Mouse (Mus musculus): ENCODE measurements at regions not wholly inside any gene's neighbourhood (a gene's known extent, or its start where the extent isn't known, plus 50 kb on each side); places are given as distances from the start of the nearest gene placed in this dataset.

- Histone ChIP-seq H3K9ac (replicated peaks; ENCODE audit: low read length, poor library complexity, severe bottlenecking) (no peak overlapping the region), H3K36me3 (ENCODE audit: insufficient read depth, low read length) (no peaks in the 10 kb centered on the region), H3K9me3 (ENCODE audit: low read length) (no peaks in the 10 kb centered on the region), H3K4me1 (ENCODE audit: insufficient read depth, low read length) (no peaks in the 10 kb centered on the region), H3K27ac (ENCODE audit: low read depth, low read length) (no peak overlapping the region), H3K27me3 (ENCODE audit: insufficient read depth, low read length) (no peaks in the 10 kb centered on the region), H3K4me3 (ENCODE audit: low read depth, low read length) (no peak overlapping the region), H3K4me2 (ENCODE audit: low read depth, low read length, poor library complexity, severe bottlenecking) (no peak overlapping the region)
- DNase-seq (ENCODE audit: low spot score): peak; percentile 17
- no peak for TF ChIP-seq CTCF (IDR thresholded peaks at IDR 0.05)
- ATAC-seq (ENCODE audit: low FRiP score): no peak
These were observed 1359.2 kb downstream of the Defb40 start for GRCm38 (mm10) chr8:17618846-17619245.

GRCm38 (mm10) chr8:17618147-17618546 is 1359.9 kb downstream of the Defb40 start:
- Histone ChIP-seq H3K4me2 (ENCODE audit: low read depth, low read length, poor library complexity, severe bottlenecking) (no peak overlapping the region), H3K27me3 (ENCODE audit: insufficient read depth, low read length) (no peaks in the 10 kb centered on the region), H3K27ac (ENCODE audit: low read depth, low read length) (no peak overlapping the region), H3K9ac (replicated peaks; ENCODE audit: low read length, poor library complexity, severe bottlenecking) (no peak overlapping the region), H3K36me3 (ENCODE audit: insufficient read depth, low read length) (no peaks in the 10 kb centered on the region), H3K4me3 (ENCODE audit: low read depth, low read length) (no peak overlapping the region), H3K4me1 (ENCODE audit: insufficient read depth, low read length) (no peaks in the 10 kb centered on the region), H3K9me3 (ENCODE audit: low read length) (no peaks in the 10 kb centered on the region)
- DNase-seq (ENCODE audit: low spot score): peak; percentile 9
- TF ChIP-seq CTCF (IDR thresholded peaks at IDR 0.05): no peak
- ATAC-seq (ENCODE audit: low FRiP score): no peak

DNA sequence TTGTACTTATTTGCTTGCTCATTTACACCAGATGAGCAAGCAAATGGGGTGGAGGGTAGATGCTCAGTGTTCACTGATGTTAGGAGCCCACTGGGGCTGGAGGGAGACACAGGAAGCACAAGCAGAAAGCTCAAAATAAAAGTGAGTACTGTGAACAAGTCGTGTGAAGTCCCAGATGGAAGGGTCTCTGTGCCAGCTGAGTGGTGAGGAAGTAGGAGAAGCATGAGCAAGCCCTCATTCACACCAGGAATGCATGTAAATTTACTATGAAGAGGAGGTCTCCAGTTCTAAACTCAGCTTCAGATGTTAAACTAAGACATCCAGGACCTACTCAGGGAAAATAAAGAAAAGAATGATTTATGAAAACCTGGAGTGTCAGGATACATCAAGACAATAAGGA is 1375.2 kb downstream of the Defb40 start:
- ATAC-seq (ENCODE audit: low FRiP score) (no peak), DNase-seq (ENCODE audit: low spot score) (no peak)
- H3K4me3 ChIP-seq (ENCODE audit: low read depth, low read length): no peak overlapping the region
- no peaks in the 10 kb centered on the region for H3K9me3 ChIP-seq (ENCODE audit: low read length)
- H3K4me2 ChIP-seq (ENCODE audit: low read depth, low read length, poor library complexity, severe bottlenecking): no peak overlapping the region
- TF ChIP-seq CTCF (IDR thresholded peaks at IDR 0.05): no peak
- no peak overlapping the region for H3K9ac ChIP-seq (replicated peaks; ENCODE audit: low read length, poor library complexity, severe bottlenecking)
- 49% methylated on average over 1 of the region's 1 CpGs for WGBS
- no peaks in the 10 kb centered on the region for H3K4me1 ChIP-seq (ENCODE audit: insufficient read depth, low read length)
- H3K27me3 ChIP-seq (ENCODE audit: insufficient read depth, low read length): no peaks in the 10 kb centered on the region
- H3K27ac ChIP-seq (ENCODE audit: low read depth, low read length): no peak overlapping the region
- H3K36me3 ChIP-seq (ENCODE audit: insufficient read depth, low read length): no peaks in the 10 kb centered on the region

DNA sequence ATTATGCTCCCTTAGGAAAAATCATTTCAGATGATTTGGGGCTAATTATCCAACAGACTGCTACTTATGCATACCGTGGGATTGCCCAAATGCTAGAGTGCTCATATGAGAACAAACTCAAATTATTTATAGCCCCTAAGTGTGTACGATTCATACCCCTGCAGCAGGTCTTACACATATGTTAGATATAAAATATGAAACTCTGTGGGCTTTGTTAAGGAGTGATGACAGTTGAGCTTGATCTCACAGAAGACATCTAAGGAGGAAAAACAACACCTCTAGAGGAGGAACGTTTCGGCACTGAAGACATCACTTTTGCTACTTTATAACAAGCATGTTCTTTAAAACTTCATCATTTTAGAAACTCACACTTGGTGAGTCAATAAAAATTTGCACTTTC is 1379.3 kb downstream of the Defb40 start:
- no peak overlapping the region for H3K9ac ChIP-seq (replicated peaks; ENCODE audit: low read length, poor library complexity, severe bottlenecking)
- no peak overlapping the region for H3K4me3 ChIP-seq (ENCODE audit: low read depth, low read length)
- H3K4me1 ChIP-seq (ENCODE audit: insufficient read depth, low read length): no peaks in the 10 kb centered on the region
- ATAC-seq (ENCODE audit: low FRiP score): no peak
- no peaks in the 10 kb centered on the region for H3K9me3 ChIP-seq (ENCODE audit: low read length)
- TF ChIP-seq CTCF (IDR thresholded peaks at IDR 0.05): no peak
- WGBS: 84% methylated on average over 4 of the region's 4 CpGs
- no peaks in the 10 kb centered on the region for H3K36me3 ChIP-seq (ENCODE audit: insufficient read depth, low read length)
- no peak overlapping the region for H3K4me2 ChIP-seq (ENCODE audit: low read depth, low read length, poor library complexity, severe bottlenecking)
- no peak overlapping the region for H3K27ac ChIP-seq (ENCODE audit: low read depth, low read length)
- DNase-seq (ENCODE audit: low spot score): no peak
- H3K27me3 ChIP-seq (ENCODE audit: insufficient read depth, low read length): no peaks in the 10 kb centered on the region

DNA sequence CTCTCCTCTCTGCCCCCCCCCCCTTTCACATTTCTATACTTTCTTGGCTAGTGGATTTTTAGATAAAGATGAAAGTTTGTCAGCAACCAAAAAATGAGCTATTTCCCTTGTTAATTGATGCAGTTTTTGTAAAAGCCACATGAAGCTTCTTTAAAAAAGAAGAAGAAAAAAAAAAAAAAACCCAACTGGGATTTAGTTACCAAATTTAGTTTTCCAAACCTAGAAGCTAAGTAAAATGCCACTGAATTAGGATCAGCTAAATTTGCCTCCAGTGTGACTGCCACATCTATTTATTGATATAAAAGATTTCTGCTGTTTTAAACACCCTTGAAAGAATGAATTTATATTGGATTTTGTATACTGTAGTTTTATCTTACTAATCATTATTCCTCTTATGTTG is 1381.5 kb downstream of the Defb40 start:
- H3K4me1 ChIP-seq (ENCODE audit: insufficient read depth, low read length): no peaks in the 10 kb centered on the region

GRCm38 (mm10) chr8:17594607-17595006 is 1383.4 kb downstream of the Defb40 start:
- no peak for ATAC-seq (ENCODE audit: low FRiP score)
- 65% methylated on average over 1 of the region's 1 CpGs for whole genome bisulfite sequencing
- no peak for TF ChIP-seq CTCF (IDR thresholded peaks at IDR 0.05)

More for the DNA sequence above, 1381.5 kb downstream of the Defb40 start:
- Histone ChIP-seq H3K36me3 (ENCODE audit: insufficient read depth, low read length) (no peaks in the 10 kb centered on the region), H3K4me3 (ENCODE audit: low read depth, low read length) (no peak overlapping the region), H3K27me3 (ENCODE audit: insufficient read depth, low read length) (no peaks in the 10 kb centered on the region), H3K9ac (replicated peaks; ENCODE audit: low read length, poor library complexity, severe bottlenecking) (no peak overlapping the region), H3K9me3 (ENCODE audit: low read length) (no peaks in the 10 kb centered on the region), H3K4me2 (ENCODE audit: low read depth, low read length, poor library complexity, severe bottlenecking) (no peak overlapping the region), H3K27ac (ENCODE audit: low read depth, low read length) (no peak overlapping the region)
- no peak for DNase-seq (ENCODE audit: low spot score)
- no peak for TF ChIP-seq CTCF (IDR thresholded peaks at IDR 0.05)
- ATAC-seq (ENCODE audit: low FRiP score): no peak

GRCm38 (mm10) chr8:17590135-17590534 is 1387.9 kb downstream of the Defb40 start:
- H3K27me3 ChIP-seq (ENCODE audit: insufficient read depth, low read length): no peaks in the 10 kb centered on the region
- WGBS: 78% methylated on average over 3 of the region's 3 CpGs

More at GRCm38 (mm10) chr8:17594607-17595006, 1383.4 kb downstream of the Defb40 start:
- no peak for DNase-seq (ENCODE audit: low spot score)
- Histone ChIP-seq H3K4me2 (ENCODE audit: low read depth, low read length, poor library complexity, severe bottlenecking) (no peak overlapping the region), H3K4me1 (ENCODE audit: insufficient read depth, low read length) (no peaks in the 10 kb centered on the region), H3K4me3 (ENCODE audit: low read depth, low read length) (no peak overlapping the region), H3K9me3 (ENCODE audit: low read length) (no peaks in the 10 kb centered on the region), H3K9ac (replicated peaks; ENCODE audit: low read length, poor library complexity, severe bottlenecking) (no peak overlapping the region), H3K36me3 (ENCODE audit: insufficient read depth, low read length) (no peaks in the 10 kb centered on the region), H3K27ac (ENCODE audit: low read depth, low read length) (no peak overlapping the region), H3K27me3 (ENCODE audit: insufficient read depth, low read length) (no peaks in the 10 kb centered on the region)

More at GRCm38 (mm10) chr8:17590135-17590534, 1387.9 kb downstream of the Defb40 start:
- DNase-seq (ENCODE audit: low spot score) (no peak), ATAC-seq (ENCODE audit: low FRiP score) (no peak)
- H3K9ac ChIP-seq (replicated peaks; ENCODE audit: low read length, poor library complexity, severe bottlenecking): no peak overlapping the region
- H3K4me3 ChIP-seq (ENCODE audit: low read depth, low read length): no peak overlapping the region
- H3K4me2 ChIP-seq (ENCODE audit: low read depth, low read length, poor library complexity, severe bottlenecking): no peak overlapping the region
- no peaks in the 10 kb centered on the region for H3K4me1 ChIP-seq (ENCODE audit: insufficient read depth, low read length)
- H3K27ac ChIP-seq (ENCODE audit: low read depth, low read length): no peak overlapping the region
- TF ChIP-seq CTCF (IDR thresholded peaks at IDR 0.05): no peak
- H3K9me3 ChIP-seq (ENCODE audit: low read length): no peaks in the 10 kb centered on the region
- no peaks in the 10 kb centered on the region for H3K36me3 ChIP-seq (ENCODE audit: insufficient read depth, low read length)

Data from midbrain, postnatal 0 days (tissue).